Mouse (Mus musculus) kidney, adult 2 months (tissue): ENCODE results near the gene Trp73. TPM values are rescaled to one million over a fixed set of nuclear protein-coding genes. Genes with fewer than 3 reads are reported as not detected.

Experiments
- DNase-seq: peaks from one replicate; pipeline ENCODE4 v3.0.0; 2021
- H3K27ac ChIP-seq: fragments of 200-500 bp; 2 replicates; pipeline ENCODE4 v1.5.1; 2012; ENCODE audit warnings: low read depth, low read length, control low read depth, inconsistent platforms; ENCODE audit not compliant: insufficient read depth
- H3K27me3 ChIP-seq: fragments of 200-500 bp; replicated peaks from 2 replicates; pipeline ENCODE4 v1.6.1; 2012; ENCODE audit warnings: mild to moderate bottlenecking, moderate library complexity, low read length, inconsistent platforms; ENCODE audit not compliant: control insufficient read depth, insufficient read depth
- H3K36me3 ChIP-seq: fragments of 200-500 bp; 2 replicates; pipeline ENCODE4 v1.6.1; 2012; ENCODE audit warnings: mild to moderate bottlenecking, moderate library complexity, low read length, inconsistent platforms; ENCODE audit not compliant: control insufficient read depth, insufficient read depth
- H3K4me1 ChIP-seq: fragments of 200-500 bp; 2 replicates; pipeline ENCODE4 v1.6.1; 2011; ENCODE audit warnings: low read length; ENCODE audit not compliant: control insufficient read depth, insufficient read depth
- H3K4me3 ChIP-seq: fragments of 200-500 bp; 2 replicates; pipeline ENCODE4 v1.5.1; 2011; ENCODE audit warnings: mild to moderate bottlenecking, low read depth, low read length, control low read depth; ENCODE audit not compliant: insufficient read depth
- CTCF ChIP-seq: fragments of 200-500 bp; conservative IDR thresholded peaks from 2 replicates; pipeline ENCODE4 v1.5.1; 2011; ENCODE audit warnings: low read depth, mild to moderate bottlenecking, control low read depth, low read length, moderate library complexity, mixed read lengths; ENCODE audit not compliant: insufficient read depth, insufficient read length
- POLR2A ChIP-seq: fragments of 200-500 bp; IDR thresholded peaks from one replicate; pipeline ENCODE4 v1.6.1; 2011; ENCODE audit warnings: low read depth, low read length, control low read depth
- WGBS: fragments of 180-500 bp; shearing (Covaris S2); methylation state at CpG from one replicate; pipeline ENCODE4 v1.1.7; 2018; 5-methylcytosine and 5-hydroxymethylcytosine counted together
- polyA plus RNA-seq: library from polyadenylated mRNA; depleted of rRNA; stranded (reverse); fragments of >200 nt; gene quantifications from 2 replicates; pipeline ENCODE4 v1.2.3, GENCODE M21; 2012; rRNA removed

Gene Trp73
- polyA plus RNA-seq, 1 experiment: 0.03 TPM

DNA sequence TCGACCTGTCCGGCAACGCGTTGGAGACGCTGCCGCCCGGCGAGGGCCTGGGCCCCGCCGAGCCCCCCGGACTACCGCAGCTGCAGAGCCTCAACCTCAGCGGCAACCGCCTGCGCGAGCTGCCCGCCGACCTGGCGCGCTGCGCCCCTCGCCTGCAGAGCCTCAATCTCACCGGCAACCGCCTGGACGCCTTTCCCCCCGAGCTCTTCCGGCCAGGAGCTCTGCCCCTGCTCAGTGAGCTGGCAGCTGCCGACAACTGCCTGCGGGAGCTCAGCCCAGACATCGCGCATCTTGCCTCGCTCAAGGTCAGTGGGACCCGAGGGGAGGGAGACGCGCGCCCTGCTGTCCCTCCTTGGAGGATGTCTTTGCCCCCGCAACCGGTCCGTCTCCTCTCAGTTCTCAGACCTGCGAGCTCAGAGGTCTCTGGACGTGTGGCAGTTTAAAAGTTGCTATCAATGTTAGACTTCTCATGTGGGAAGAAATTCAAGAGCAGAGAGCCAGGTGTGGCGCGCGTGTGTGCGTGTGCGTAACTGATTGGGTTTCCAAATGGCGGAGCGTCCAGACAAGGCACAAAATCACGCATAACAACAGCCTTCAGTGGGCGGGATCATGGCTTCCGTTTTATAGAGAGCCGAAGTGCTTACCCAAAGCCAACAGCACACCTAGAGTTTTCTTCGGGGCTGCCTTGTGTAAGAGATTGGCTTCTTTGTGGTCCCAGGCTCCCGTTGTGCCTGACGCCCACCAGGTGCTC lies 127.7 kb downstream of the Trp73 start:
- no peaks in the 10 kb centered on the region for H3K36me3 ChIP-seq

DNA sequence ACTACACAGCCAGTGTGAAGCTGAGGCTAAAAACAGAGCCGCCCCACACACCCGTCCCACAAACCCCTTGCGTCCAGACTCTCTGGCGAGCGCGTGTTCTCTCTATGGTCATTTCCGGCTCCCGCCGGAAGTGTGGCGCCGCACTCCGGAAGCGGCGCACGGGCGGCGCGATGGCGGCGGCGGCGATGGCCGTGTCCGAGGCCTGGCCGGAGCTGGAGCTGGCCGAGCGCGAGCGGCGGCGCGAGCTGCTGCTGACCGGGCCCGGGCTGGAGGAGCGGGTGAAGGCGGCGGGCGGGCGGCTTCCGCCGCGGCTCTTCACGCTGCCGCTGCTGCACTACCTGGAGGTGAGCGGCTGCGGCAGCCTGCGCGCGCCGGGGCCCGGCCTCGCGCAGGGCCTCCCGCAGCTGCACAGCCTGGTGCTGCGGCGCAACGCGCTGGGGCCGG lies 128.3 kb downstream of the Trp73 start, which contains the start of gene Lrrc47:
Gene Lrrc47 (plus strand): TSS at position 86 of the 444 bp plus-strand sequence.
- peak; percentile 91 for DNase-seq
- no peak for TF ChIP-seq POLR2A
- TF ChIP-seq CTCF: no peak
- Histone ChIP-seq H3K4me1 (peaks cover 8% of the 10 kb centered on the region; the same call in 1 of the 2 replicates), H3K4me3 (peak within 1 kb of the TSS; percentile 74), H3K27me3 (no peaks in the 10 kb centered on the region), H3K36me3 (no peaks in the 10 kb centered on the region), H3K27ac (peak within 1 kb of the TSS; percentile 41)
- WGBS: 1% methylated on average over 59 of the region's 59 CpGs

More for the DNA sequence above, 127.7 kb downstream of the Trp73 start:
- Histone ChIP-seq H3K27me3 (no peaks in the 10 kb centered on the region), H3K4me3 (peak overlapping the region; percentile 74), H3K4me1 (peaks cover 8% of the 10 kb centered on the region; the same call in 1 of the 2 replicates), H3K27ac (no peak overlapping the region)
- 1% methylated on average over 55 of the region's 55 CpGs for WGBS
- TF ChIP-seq CTCF (no peak), POLR2A (no peak)
- no peak for DNase-seq

DNA sequence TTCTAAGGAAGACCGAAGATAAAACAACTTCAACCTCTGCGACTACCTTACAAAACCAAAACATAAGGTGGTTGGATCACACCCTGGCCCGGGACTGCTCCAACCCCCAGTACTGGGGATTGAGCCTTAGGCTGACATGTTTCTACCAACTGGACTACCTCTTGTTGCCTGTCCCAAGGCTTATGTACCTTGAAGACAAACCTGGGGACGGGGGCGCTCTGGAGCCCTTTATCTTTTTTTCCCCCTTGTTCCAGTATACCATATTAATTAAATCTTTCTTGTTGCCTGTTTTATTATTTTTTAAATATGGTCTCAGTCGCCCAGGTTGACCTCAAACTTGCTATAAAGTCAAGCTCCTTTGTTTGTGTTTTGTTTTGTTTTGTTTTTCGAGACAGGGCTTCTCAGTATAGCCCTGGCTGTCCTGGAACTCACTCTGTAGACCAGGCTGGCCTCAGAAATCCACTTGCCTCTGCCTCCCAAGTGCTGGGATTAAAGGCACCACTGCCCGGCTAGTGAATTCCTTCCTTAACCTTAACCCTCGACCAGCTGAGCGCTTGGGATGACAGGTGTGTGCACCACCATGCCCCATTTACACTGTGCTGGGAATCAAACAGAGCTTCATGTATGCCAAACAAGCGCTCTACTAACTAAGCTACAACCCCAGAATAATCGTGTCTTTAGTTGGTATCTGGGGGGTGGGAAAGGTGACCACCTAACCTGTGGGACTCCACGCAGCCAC lies 128.9 kb downstream of the Trp73 start:
- TF ChIP-seq POLR2A (no peak), CTCF (no peak)

DNA sequence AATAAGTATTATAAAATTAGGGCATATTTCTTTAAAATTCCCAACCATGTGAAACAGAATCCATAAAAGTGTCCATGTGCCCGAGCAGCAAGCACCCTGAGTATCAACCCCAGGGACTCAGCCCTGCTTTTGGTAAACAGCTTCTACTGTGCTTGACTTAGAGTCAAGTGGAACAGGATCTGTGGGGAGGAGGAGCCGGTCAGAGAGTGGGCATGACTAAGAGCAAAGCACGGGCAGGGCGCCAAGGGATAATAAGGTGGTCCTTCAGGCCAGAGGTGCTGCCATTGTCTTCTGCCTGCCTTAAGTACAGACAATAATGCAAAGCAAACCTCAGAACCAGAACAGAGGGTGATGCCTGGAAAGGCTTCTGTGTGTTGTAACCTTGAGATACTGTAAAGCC lies 132.2 kb downstream of the Trp73 start:
- DNase-seq: no peak

More for the DNA sequence above, 128.9 kb downstream of the Trp73 start:
- Histone ChIP-seq H3K4me3 (peak overlapping the region; percentile 74), H3K4me1 (peaks cover 8% of the 10 kb centered on the region; the same call in 1 of the 2 replicates), H3K36me3 (no peaks in the 10 kb centered on the region), H3K27me3 (no peaks in the 10 kb centered on the region), H3K27ac (peak overlapping the region; percentile 41)
- DNase-seq: no peak
- 30% methylated on average over 13 of the region's 13 CpGs for WGBS

DNA sequence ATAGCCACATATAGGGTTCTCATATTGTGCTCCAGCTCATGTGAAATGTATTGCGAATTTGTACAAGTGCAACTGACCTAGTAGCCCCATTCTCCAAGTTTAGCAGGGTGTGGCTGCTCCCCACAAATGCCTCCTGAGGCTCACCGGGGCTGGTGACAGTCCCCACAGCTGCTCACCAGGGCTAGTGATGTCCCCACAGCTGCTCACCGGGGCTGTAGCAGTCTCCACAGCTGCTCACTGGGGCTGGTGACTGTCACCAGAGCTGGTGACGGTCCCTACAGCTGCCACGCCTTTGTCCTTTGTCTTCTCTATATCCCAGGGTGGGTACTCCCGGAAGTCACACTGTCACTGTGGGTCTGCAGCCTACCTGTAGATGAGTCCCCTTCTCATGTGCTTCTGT lies 133.7 kb downstream of the Trp73 start:
- TF ChIP-seq CTCF (no peak), POLR2A (no peak)
- no peaks in the 10 kb centered on the region for H3K27me3 ChIP-seq
- no peak for DNase-seq
- H3K4me3 ChIP-seq: no peak overlapping the region
- WGBS: 97% methylated on average over 6 of the region's 6 CpGs
- H3K27ac ChIP-seq: no peak overlapping the region
- no peaks in the 10 kb centered on the region for H3K4me1 ChIP-seq
- no peaks in the 10 kb centered on the region for H3K36me3 ChIP-seq

More for the DNA sequence above, 132.2 kb downstream of the Trp73 start:
- TF ChIP-seq CTCF (no peak), POLR2A (no peak)
- no peaks in the 10 kb centered on the region for H3K36me3 ChIP-seq
- no peaks in the 10 kb centered on the region for H3K27me3 ChIP-seq
- H3K4me1 ChIP-seq: no peaks in the 10 kb centered on the region
- H3K4me3 ChIP-seq: no peak overlapping the region
- 60% methylated on average over 4 of the region's 4 CpGs for WGBS
- H3K27ac ChIP-seq: no peak overlapping the region

Other genes starting within 250 kb of the Trp73 start
- 42.6 and 45.1 TPM in 2 replicates for gene A430005L14Rik, start 183.0 kb downstream of the Trp73 start, polyA plus RNA-seq
- 5.0 and 10.1 TPM in 2 replicates for gene Dffb, start 165.1 kb downstream of the Trp73 start, polyA plus RNA-seq
- 18.4 and 19.7 TPM in 2 replicates for gene Cep104, start 165.0 kb downstream of the Trp73 start, polyA plus RNA-seq
- gene Lrrc47, start 128.5 kb downstream of the Trp73 start, polyA plus RNA-seq: 40.2 and 48.2 TPM in 2 replicates
- 294 and 307 TPM in 2 replicates for gene Smim1, start 114.0 kb downstream of the Trp73 start, polyA plus RNA-seq
- gene Ccdc27, start 97.5 kb downstream of the Trp73 start, polyA plus RNA-seq: not detected in 2 replicates
- gene Wrap73, start 2.2 kb upstream of the Trp73 start, polyA plus RNA-seq: 18.4 and 18.7 TPM in 2 replicates
- gene Tprgl, start 20.5 kb upstream of the Trp73 start, polyA plus RNA-seq: 173 and 177 TPM in 2 replicates
- gene Megf6, start 30.5 kb upstream of the Trp73 start, polyA plus RNA-seq: 0.55 and 1.2 TPM in 2 replicates
- 58.6 and 66.8 TPM in 2 replicates for gene Arhgef16, start 161.5 kb upstream of the Trp73 start, polyA plus RNA-seq
- not detected in 2 replicates for gene B230104I21Rik, start 195.9 kb upstream of the Trp73 start, polyA plus RNA-seq